Mouse (Mus musculus) stomach, postnatal 0 days (tissue): ENCODE measurements around the gene Psmb9.

Experiments
- CTCF ChIP-seq: IDR thresholded peaks from 2 replicates; pipeline ENCODE4 v1.5.1; 2016; ENCODE audit warnings: antibody characterized with exemption, low read depth, mild to moderate bottlenecking, moderate library complexity
- EP300 ChIP-seq: optimal IDR thresholded peaks from 2 replicates; pipeline ENCODE3; 2016; ENCODE audit warnings: antibody characterized with exemption

DNA sequence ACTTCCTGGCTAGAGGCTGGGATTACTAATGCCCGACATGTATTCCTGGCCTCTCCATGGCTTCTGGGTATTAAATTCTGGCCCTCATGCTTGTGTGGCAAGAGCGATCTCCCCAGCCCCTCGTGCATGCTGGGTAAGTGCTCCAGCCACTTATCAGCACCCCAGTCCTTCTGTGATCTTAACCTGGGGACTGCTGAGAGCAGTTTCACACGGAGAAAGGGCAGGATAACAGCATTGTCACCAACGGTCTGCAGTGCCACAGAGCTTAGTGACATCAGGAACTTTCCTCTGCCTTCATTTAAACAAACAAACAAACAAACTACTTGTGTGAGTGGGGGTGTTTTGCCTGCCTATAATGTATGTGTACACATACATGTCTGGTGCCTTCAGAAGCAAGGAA lies 47.3 kb downstream of the Psmb9 start:
- TF ChIP-seq CTCF (no peak), EP300 (no peak)
